Mouse (Mus musculus): Measurements from ENCODE around the gene Luc7l. TPM values are rescaled to one million over a fixed set of nuclear protein-coding genes. Genes with fewer than 3 reads are reported as not detected.
A peak's percentile ranks its signal among the peaks of the same experiment; 100 is the strongest.

Luc7l gene
- polyA plus RNA-seq, 1 experiment from 2014 or later, result 97.7 TPM

DNA sequence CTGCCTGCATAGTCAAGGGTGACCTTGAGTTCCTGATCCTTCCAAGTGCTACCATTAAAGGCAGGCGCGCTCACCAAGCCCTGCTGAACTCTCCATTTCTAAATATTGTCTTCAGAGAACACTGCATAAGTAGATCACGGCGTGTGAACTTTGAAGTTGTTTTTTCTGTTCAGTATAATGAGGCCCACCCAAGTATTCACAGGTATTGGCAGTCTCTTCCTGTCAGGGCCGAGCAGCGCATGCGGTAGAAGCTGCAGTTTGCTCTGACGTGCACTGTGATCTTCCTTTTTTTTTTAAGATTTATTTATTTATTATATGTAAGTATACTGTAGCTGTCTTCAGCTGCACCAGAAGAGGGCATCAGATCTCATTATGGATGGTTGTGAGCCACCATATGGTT lies 18.3 kb upstream of the Luc7l start:
- WGBS, result 90% methylated on average over 8 of the region's 8 CpGs
- no peak for ATAC-seq (ENCODE audit: low FRiP score)

GRCm38 (mm10) chr17:26235077-26235815 lies 17.4 kb upstream of the Luc7l start:
- H3K36me3 ChIP-seq, result no peaks in the 10 kb centered on the region
- H3K9me3 ChIP-seq (replicated peaks), result no peaks in the 10 kb centered on the region
- H3K4me3 ChIP-seq (replicated peaks), result no peak overlapping the region
- H3K4me1 ChIP-seq, result 0 out of 2 replicates have a peak, but pooled peaks cover 3% of the 10 kb centered on the region
- no peak for ATAC-seq (ENCODE audit: low FRiP score)
- peak overlapping the region; percentile 49; the same call in 1 of the 2 replicates for H3K27ac ChIP-seq (replicated peaks)
- WGBS, result 40% methylated on average over 13 of the region's 13 CpGs
- H3K4me2 ChIP-seq, result no peak overlapping the region
- H3K9ac ChIP-seq (replicated peaks), result no peak overlapping the region
- no peaks in the 10 kb centered on the region for H3K27me3 ChIP-seq (replicated peaks)

More for the DNA sequence above, 18.3 kb upstream of the Luc7l start:
- Histone ChIP-seq H3K9me3 (replicated peaks) (no peaks in the 10 kb centered on the region), H3K9ac (replicated peaks) (no peak overlapping the region), H3K27ac (replicated peaks) (no peak overlapping the region), H3K4me3 (replicated peaks) (no peak overlapping the region), H3K4me1 (0 out of 2 replicates have a peak, but pooled peaks cover 3% of the 10 kb centered on the region), H3K36me3 (no peaks in the 10 kb centered on the region), H3K4me2 (no peak overlapping the region), H3K27me3 (replicated peaks) (no peaks in the 10 kb centered on the region)

- ATAC-seq (ENCODE audit: low FRiP score), result no peak
- Histone ChIP-seq H3K36me3 (no peaks in the 10 kb centered on the region), H3K27ac (replicated peaks) (no peak overlapping the region), H3K27me3 (replicated peaks) (no peaks in the 10 kb centered on the region), H3K9me3 (replicated peaks) (no peaks in the 10 kb centered on the region), H3K4me1 (peaks cover 9% of the 10 kb centered on the region), H3K9ac (replicated peaks) (no peak overlapping the region), H3K4me3 (replicated peaks) (no peak overlapping the region), H3K4me2 (no peak overlapping the region)
- WGBS, result 85% methylated on average over 10 of the region's 10 CpGs
Observed at GRCm38 (mm10) chr17:26237667-26238066, 15.0 kb upstream of the Luc7l start.

- H3K4me2 ChIP-seq, result no peak overlapping the region
- H3K4me3 ChIP-seq (replicated peaks), result no peak overlapping the region
- H3K36me3 ChIP-seq, result no peaks in the 10 kb centered on the region
- 67% methylated on average over 2 of the region's 2 CpGs for WGBS
- peaks cover 19% of the 10 kb centered on the region for H3K4me1 ChIP-seq
- H3K9me3 ChIP-seq (replicated peaks), result no peaks in the 10 kb centered on the region
- no peak overlapping the region for H3K9ac ChIP-seq (replicated peaks)
- H3K27me3 ChIP-seq (replicated peaks), result no peaks in the 10 kb centered on the region
- no peak overlapping the region for H3K27ac ChIP-seq (replicated peaks)
- ATAC-seq (ENCODE audit: low FRiP score), result no peak
Observed at GRCm38 (mm10) chr17:26239551-26239950, 13.1 kb upstream of the Luc7l start.

GRCm38 (mm10) chr17:26240120-26240790 lies 12.4 kb upstream of the Luc7l start:
- Histone ChIP-seq H3K4me2 (no peak overlapping the region), H3K27ac (replicated peaks) (no peak overlapping the region), H3K36me3 (no peaks in the 10 kb centered on the region), H3K27me3 (replicated peaks) (no peaks in the 10 kb centered on the region), H3K4me3 (replicated peaks) (no peak overlapping the region), H3K4me1 (peaks cover 23% of the 10 kb centered on the region), H3K9ac (replicated peaks) (no peak overlapping the region), H3K9me3 (replicated peaks) (no peaks in the 10 kb centered on the region)
- 86% methylated on average over 6 of the region's 6 CpGs for WGBS
- ATAC-seq (ENCODE audit: low FRiP score), result no peak

GRCm38 (mm10) chr17:26240990-26241389 lies 11.7 kb upstream of the Luc7l start:
- Histone ChIP-seq H3K27ac (replicated peaks) (no peak overlapping the region), H3K36me3 (no peaks in the 10 kb centered on the region), H3K4me3 (replicated peaks) (no peak overlapping the region), H3K9ac (replicated peaks) (no peak overlapping the region), H3K27me3 (replicated peaks) (no peaks in the 10 kb centered on the region), H3K9me3 (replicated peaks) (no peaks in the 10 kb centered on the region), H3K4me1 (peaks cover 21% of the 10 kb centered on the region), H3K4me2 (no peak overlapping the region)
- 80% methylated on average over 6 of the region's 6 CpGs for WGBS
- ATAC-seq (ENCODE audit: low FRiP score), result no peak

- Histone ChIP-seq H3K27ac (replicated peaks) (peak overlapping the region; percentile 81), H3K4me1 (peaks cover 21% of the 10 kb centered on the region), H3K4me3 (replicated peaks) (peak overlapping the region; percentile 75), H3K36me3 (no peaks in the 10 kb centered on the region), H3K9ac (replicated peaks) (peak overlapping the region; percentile 78), H3K4me2 (peak overlapping the region; percentile 80), H3K27me3 (replicated peaks) (no peaks in the 10 kb centered on the region), H3K9me3 (replicated peaks) (no peaks in the 10 kb centered on the region)
- ATAC-seq (ENCODE audit: low FRiP score), result peak; percentile 83
- WGBS, result under 1% methylated on average over 32 of the region's 32 CpGs
Observed at GRCm38 (mm10) chr17:26243471-26244100, 9.1 kb upstream of the Luc7l start.

DNA sequence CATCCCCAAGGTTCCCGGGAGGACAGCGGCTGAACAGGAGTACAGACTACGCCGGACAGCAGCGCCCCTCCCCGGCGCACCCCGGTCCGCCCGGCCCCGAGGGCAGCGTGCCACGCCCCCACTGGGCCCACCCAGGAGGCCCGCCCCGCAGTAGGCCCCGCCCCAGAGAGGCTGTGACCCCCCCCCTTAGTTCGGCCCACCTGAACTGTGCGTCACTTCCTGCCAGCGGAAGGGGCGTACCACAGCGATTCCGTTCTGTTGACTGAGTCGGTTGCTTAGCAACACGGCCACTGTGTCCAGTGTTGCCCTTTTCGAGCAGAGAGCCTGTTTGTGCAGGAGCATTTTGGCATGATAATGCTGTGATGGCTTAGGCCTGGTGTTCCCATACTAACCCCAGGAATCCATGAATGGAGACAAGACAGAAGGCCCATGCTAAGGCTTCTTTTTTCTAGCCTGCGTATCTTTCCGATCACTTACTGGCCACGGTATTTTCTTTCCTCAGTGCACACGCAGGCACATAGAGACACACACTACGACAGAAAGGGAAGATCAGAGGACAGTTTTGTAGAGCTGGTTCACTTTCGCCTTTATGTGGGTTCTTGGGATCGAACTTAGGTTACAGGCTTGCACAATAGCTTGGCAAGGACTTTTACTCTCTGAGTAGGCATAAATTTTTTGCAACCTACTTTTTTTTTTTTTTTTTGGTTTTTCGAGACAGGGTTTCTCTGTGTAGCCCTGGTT lies 8.4 kb upstream of the Luc7l start, which contains the start of gene Fam234a:
Gene Fam234a, minus strand, starts transcription at position 142 of the 741 bp plus-strand sequence.
- Histone ChIP-seq H3K27ac (replicated peaks) (peak within 1 kb of the TSS; percentile 81), H3K27me3 (replicated peaks) (peaks cover 4% of the 10 kb centered on the region), H3K9ac (replicated peaks) (peak within 1 kb of the TSS; percentile 78), H3K9me3 (replicated peaks) (no peaks in the 10 kb centered on the region), H3K36me3 (no peaks in the 10 kb centered on the region), H3K4me3 (replicated peaks) (peak within 1 kb of the TSS; percentile 75), H3K4me2 (peak within 1 kb of the TSS; percentile 80), H3K4me1 (peaks cover 21% of the 10 kb centered on the region)
- peak; percentile 97 for ATAC-seq (ENCODE audit: low FRiP score)
- 9% methylated on average over 24 of the region's 33 CpGs for WGBS

GRCm38 (mm10) chr17:26251886-26252538 lies 684 bp upstream of the Luc7l start:
- Histone ChIP-seq H3K4me2 (peak overlapping the region; percentile 77), H3K9ac (replicated peaks) (peak overlapping the region; percentile 97), H3K4me1 (peaks cover 19% of the 10 kb centered on the region), H3K27me3 (replicated peaks) (peaks cover 5% of the 10 kb centered on the region), H3K9me3 (replicated peaks) (no peaks in the 10 kb centered on the region), H3K36me3 (peaks cover 9% of the 10 kb centered on the region), H3K4me3 (replicated peaks) (peak overlapping the region; percentile 96), H3K27ac (replicated peaks) (peak overlapping the region; percentile 99)
- no peak for ATAC-seq (ENCODE audit: low FRiP score)
- WGBS, result 66% methylated on average over 4 of the region's 4 CpGs

DNA sequence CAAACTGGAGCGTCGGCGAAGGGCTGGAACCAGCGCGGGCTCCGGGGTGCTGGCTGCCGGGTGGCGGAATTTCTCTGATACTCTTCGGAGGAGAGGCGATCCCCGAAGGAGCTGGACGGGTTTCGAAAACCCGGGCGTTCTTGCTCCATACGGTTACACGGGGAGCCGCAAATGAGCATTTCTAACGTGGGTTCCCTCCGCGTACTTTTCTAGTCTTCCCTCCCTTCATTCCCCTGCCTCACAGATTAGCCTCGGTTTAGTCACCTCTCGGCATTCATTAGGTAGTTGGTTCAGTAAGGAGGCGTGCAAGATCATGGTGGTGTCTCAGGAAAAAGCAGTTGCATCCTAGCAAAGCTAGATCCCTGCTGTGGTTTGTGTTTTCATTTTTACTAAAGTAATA lies 703 bp downstream of the Luc7l start:
- peaks cover 19% of the 10 kb centered on the region for H3K4me1 ChIP-seq
- peak; percentile 7; the same call in 1 of the 2 replicates for ATAC-seq (ENCODE audit: low FRiP score)
- H3K9me3 ChIP-seq (replicated peaks), result no peaks in the 10 kb centered on the region
- peaks cover 21% of the 10 kb centered on the region for H3K36me3 ChIP-seq
- H3K27ac ChIP-seq (replicated peaks), result peak overlapping the region; percentile 99
- peaks cover 5% of the 10 kb centered on the region for H3K27me3 ChIP-seq (replicated peaks)
- H3K4me2 ChIP-seq, result peak overlapping the region; percentile 77
- under 1% methylated on average over 22 of the region's 24 CpGs for WGBS
- peak overlapping the region; percentile 97 for H3K9ac ChIP-seq (replicated peaks)
- peak overlapping the region; percentile 96 for H3K4me3 ChIP-seq (replicated peaks)

DNA sequence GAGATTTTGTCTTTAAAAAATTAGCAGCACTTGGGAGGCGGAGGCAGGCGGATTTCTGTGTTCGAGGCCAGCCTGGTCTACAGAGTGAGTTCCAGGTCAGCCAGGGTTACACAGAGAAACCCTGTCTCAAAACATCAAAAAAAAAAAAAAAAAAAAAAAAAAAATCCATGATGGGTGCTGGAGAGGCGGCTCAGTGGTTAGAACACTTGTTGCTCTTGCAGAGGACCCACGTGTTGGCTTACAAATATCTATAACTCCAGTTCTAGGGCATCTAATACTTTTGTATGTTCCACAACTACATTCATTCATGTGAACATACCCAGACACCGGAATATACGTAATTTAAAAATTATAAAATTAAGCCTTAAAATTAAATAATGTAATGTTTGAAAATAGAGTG lies 2.6 kb downstream of the Luc7l start:
- H3K4me3 ChIP-seq (replicated peaks), result no peak overlapping the region
- no peaks in the 10 kb centered on the region for H3K27me3 ChIP-seq (replicated peaks)
- no peak overlapping the region for H3K4me2 ChIP-seq
- H3K36me3 ChIP-seq, result peaks cover 38% of the 10 kb centered on the region
- H3K27ac ChIP-seq (replicated peaks), result no peak overlapping the region
- H3K9me3 ChIP-seq (replicated peaks), result no peaks in the 10 kb centered on the region
- ATAC-seq (ENCODE audit: low FRiP score), result no peak
- 97% methylated on average over 7 of the region's 7 CpGs for WGBS
- H3K9ac ChIP-seq (replicated peaks), result no peak overlapping the region
- H3K4me1 ChIP-seq, result peaks cover 19% of the 10 kb centered on the region

Data from neural tube, embryonic 15.5 days (tissue).